Mouse (Mus musculus): ENCODE data around the gene Gm20696. TPM values are rescaled to one million over a fixed set of nuclear protein-coding genes. Genes with fewer than 3 reads are reported as not detected.
A peak's percentile ranks its signal among the peaks of the same experiment; 100 is the strongest.

The Gm20696 gene
- polyA plus RNA-seq, 1 experiment from 2014 or later = 3.4 TPM

GRCm38 (mm10) chr6:99502727-99503126 is 163.9 kb downstream of the Gm20696 start:
- 92% methylated on average over 2 of the region's 2 CpGs for WGBS
- Histone ChIP-seq H3K9ac (no peak overlapping the region), H3K27ac (replicated peaks) (no peak overlapping the region), H3K9me3 (no peaks in the 10 kb centered on the region), H3K4me2 (no peak overlapping the region), H3K36me3 (no peaks in the 10 kb centered on the region), H3K4me1 (replicated peaks) (no peaks in the 10 kb centered on the region), H3K27me3 (no peaks in the 10 kb centered on the region), H3K4me3 (no peak overlapping the region)
- ATAC-seq (ENCODE audit: low FRiP score, low read depth) = no peak

GRCm38 (mm10) chr6:99502314-99502713 is 164.3 kb downstream of the Gm20696 start:
- Histone ChIP-seq H3K4me1 (replicated peaks) (no peaks in the 10 kb centered on the region), H3K9me3 (no peaks in the 10 kb centered on the region), H3K9ac (no peak overlapping the region), H3K27me3 (no peaks in the 10 kb centered on the region), H3K4me3 (no peak overlapping the region), H3K36me3 (no peaks in the 10 kb centered on the region), H3K27ac (replicated peaks) (no peak overlapping the region), H3K4me2 (no peak overlapping the region)
- ATAC-seq (ENCODE audit: low FRiP score, low read depth) = peak; percentile 30; the same call in 1 of the 2 replicates
- WGBS = 85% methylated on average over 6 of the region's 6 CpGs

GRCm38 (mm10) chr6:99500570-99501270 is 165.9 kb downstream of the Gm20696 start:
- WGBS = 93% methylated on average over 3 of the region's 3 CpGs
- H3K9ac ChIP-seq = no peak overlapping the region

GRCm38 (mm10) chr6:99498082-99498481 is 168.5 kb downstream of the Gm20696 start:
- no peaks in the 10 kb centered on the region for H3K4me1 ChIP-seq (replicated peaks)
- ATAC-seq (ENCODE audit: low FRiP score, low read depth) = no peak
- WGBS = 88% methylated on average over 7 of the region's 7 CpGs
- H3K4me2 ChIP-seq = no peak overlapping the region
- no peak overlapping the region for H3K27ac ChIP-seq (replicated peaks)
- no peaks in the 10 kb centered on the region for H3K9me3 ChIP-seq
- H3K4me3 ChIP-seq = no peak overlapping the region
- H3K27me3 ChIP-seq = no peaks in the 10 kb centered on the region
- no peaks in the 10 kb centered on the region for H3K36me3 ChIP-seq
- H3K9ac ChIP-seq = no peak overlapping the region

More at GRCm38 (mm10) chr6:99500570-99501270, 165.9 kb downstream of the Gm20696 start:
- no peaks in the 10 kb centered on the region for H3K27me3 ChIP-seq
- no peak overlapping the region for H3K4me2 ChIP-seq
- H3K27ac ChIP-seq (replicated peaks) = no peak overlapping the region
- H3K4me3 ChIP-seq = no peak overlapping the region
- no peaks in the 10 kb centered on the region for H3K36me3 ChIP-seq
- H3K9me3 ChIP-seq = no peaks in the 10 kb centered on the region
- ATAC-seq (ENCODE audit: low FRiP score, low read depth) = no peak
- no peaks in the 10 kb centered on the region for H3K4me1 ChIP-seq (replicated peaks)

- Histone ChIP-seq H3K9me3 (no peaks in the 10 kb centered on the region), H3K4me2 (no peak overlapping the region), H3K36me3 (no peaks in the 10 kb centered on the region), H3K4me1 (replicated peaks) (no peaks in the 10 kb centered on the region), H3K27ac (replicated peaks) (no peak overlapping the region), H3K9ac (no peak overlapping the region), H3K4me3 (no peak overlapping the region), H3K27me3 (no peaks in the 10 kb centered on the region)
- 61% methylated on average over 5 of the region's 5 CpGs for WGBS
- no peak for ATAC-seq (ENCODE audit: low FRiP score, low read depth)
Measured at GRCm38 (mm10) chr6:99496114-99496513, 170.5 kb downstream of the Gm20696 start.

- no peak overlapping the region for H3K4me2 ChIP-seq
- H3K27ac ChIP-seq (replicated peaks) = no peak overlapping the region
- ATAC-seq (ENCODE audit: low FRiP score, low read depth) = no peak
- H3K9me3 ChIP-seq = no peaks in the 10 kb centered on the region
- WGBS = 44% methylated on average over 3 of the region's 3 CpGs
- no peaks in the 10 kb centered on the region for H3K36me3 ChIP-seq
- H3K9ac ChIP-seq = no peak overlapping the region
- H3K27me3 ChIP-seq = no peaks in the 10 kb centered on the region
- no peaks in the 10 kb centered on the region for H3K4me1 ChIP-seq (replicated peaks)
- H3K4me3 ChIP-seq = no peak overlapping the region
Measured at GRCm38 (mm10) chr6:99492937-99493336, 173.7 kb downstream of the Gm20696 start.

- no peak overlapping the region for H3K4me3 ChIP-seq
- no peaks in the 10 kb centered on the region for H3K27me3 ChIP-seq
- no peaks in the 10 kb centered on the region for H3K36me3 ChIP-seq
- 81% methylated on average over 6 of the region's 6 CpGs for WGBS
- no peak overlapping the region for H3K4me2 ChIP-seq
- H3K27ac ChIP-seq (replicated peaks) = no peak overlapping the region
- H3K9ac ChIP-seq = no peak overlapping the region
- no peak for ATAC-seq (ENCODE audit: low FRiP score, low read depth)
- no peaks in the 10 kb centered on the region for H3K4me1 ChIP-seq (replicated peaks)
- no peaks in the 10 kb centered on the region for H3K9me3 ChIP-seq
Measured at GRCm38 (mm10) chr6:99491979-99492544, 174.5 kb downstream of the Gm20696 start.

GRCm38 (mm10) chr6:99491146-99491545 is 175.5 kb downstream of the Gm20696 start:
- no peak for ATAC-seq (ENCODE audit: low FRiP score, low read depth)
- H3K4me3 ChIP-seq = no peak overlapping the region
- H3K36me3 ChIP-seq = no peaks in the 10 kb centered on the region
- H3K27me3 ChIP-seq = no peaks in the 10 kb centered on the region
- WGBS = 95% methylated on average over 3 of the region's 3 CpGs
- no peaks in the 10 kb centered on the region for H3K9me3 ChIP-seq
- H3K9ac ChIP-seq = no peak overlapping the region
- no peak overlapping the region for H3K4me2 ChIP-seq
- no peak overlapping the region for H3K27ac ChIP-seq (replicated peaks)
- H3K4me1 ChIP-seq (replicated peaks) = peaks cover 2% of the 10 kb centered on the region

- Histone ChIP-seq H3K9ac (no peak overlapping the region), H3K36me3 (no peaks in the 10 kb centered on the region), H3K4me2 (no peak overlapping the region), H3K27ac (replicated peaks) (no peak overlapping the region), H3K4me3 (no peak overlapping the region), H3K27me3 (no peaks in the 10 kb centered on the region), H3K9me3 (no peaks in the 10 kb centered on the region), H3K4me1 (replicated peaks) (peaks cover 13% of the 10 kb centered on the region)
- WGBS = 76% methylated on average over 8 of the region's 8 CpGs
- no peak for ATAC-seq (ENCODE audit: low FRiP score, low read depth)
Measured at GRCm38 (mm10) chr6:99489900-99490648, 176.5 kb downstream of the Gm20696 start.

GRCm38 (mm10) chr6:99489423-99489822 is 177.2 kb downstream of the Gm20696 start:
- WGBS = 91% methylated on average over 10 of the region's 10 CpGs
- ATAC-seq (ENCODE audit: low FRiP score, low read depth) = no peak
- no peaks in the 10 kb centered on the region for H3K36me3 ChIP-seq
- H3K4me1 ChIP-seq (replicated peaks) = peaks cover 19% of the 10 kb centered on the region
- no peak overlapping the region for H3K4me2 ChIP-seq
- no peaks in the 10 kb centered on the region for H3K27me3 ChIP-seq
- no peak overlapping the region for H3K27ac ChIP-seq (replicated peaks)
- H3K9ac ChIP-seq = no peak overlapping the region
- no peaks in the 10 kb centered on the region for H3K9me3 ChIP-seq
- no peak overlapping the region for H3K4me3 ChIP-seq

GRCm38 (mm10) chr6:99485884-99486640 is 180.5 kb downstream of the Gm20696 start:
- peak; percentile 47; the same call in 1 of the 2 replicates for ATAC-seq (ENCODE audit: low FRiP score, low read depth)
- WGBS = 60% methylated on average over 12 of the region's 12 CpGs
- Histone ChIP-seq H3K4me1 (replicated peaks) (peaks cover 28% of the 10 kb centered on the region), H3K4me2 (peak overlapping the region; percentile 47; the same call in 1 of the 2 replicates), H3K4me3 (no peak overlapping the region), H3K9ac (no peak overlapping the region), H3K27me3 (no peaks in the 10 kb centered on the region), H3K9me3 (no peaks in the 10 kb centered on the region), H3K27ac (replicated peaks) (peak overlapping the region; percentile 56), H3K36me3 (no peaks in the 10 kb centered on the region)

Measured in hindbrain, embryonic 15.5 days (tissue).